Mouse (Mus musculus): ENCODE results near the gene Klhdc8b.

- TF ChIP-seq CTCF (IDR thresholded peaks at IDR 0.05; ENCODE audit: control insufficient read depth, insufficient read depth, low read length) (no peak), POLR2A (IDR thresholded peaks at IDR 0.05; ENCODE audit: borderline replicate concordance, control insufficient read depth, low read depth, low read length) (no peak)
These were observed 20.0 kb downstream of the Klhdc8b start for GRCm38 (mm10) chr9:108441236-108441919.

All from bone marrow, adult 2 months (tissue).